Mouse (Mus musculus): ENCODE data around the gene Arrdc3. TPM values are rescaled to one million over a fixed set of nuclear protein-coding genes. Genes with fewer than 3 reads are reported as not detected.

Gene Arrdc3
- polyA plus RNA-seq, 1 experiment from 2014 or later: 56.5 TPM

DNA sequence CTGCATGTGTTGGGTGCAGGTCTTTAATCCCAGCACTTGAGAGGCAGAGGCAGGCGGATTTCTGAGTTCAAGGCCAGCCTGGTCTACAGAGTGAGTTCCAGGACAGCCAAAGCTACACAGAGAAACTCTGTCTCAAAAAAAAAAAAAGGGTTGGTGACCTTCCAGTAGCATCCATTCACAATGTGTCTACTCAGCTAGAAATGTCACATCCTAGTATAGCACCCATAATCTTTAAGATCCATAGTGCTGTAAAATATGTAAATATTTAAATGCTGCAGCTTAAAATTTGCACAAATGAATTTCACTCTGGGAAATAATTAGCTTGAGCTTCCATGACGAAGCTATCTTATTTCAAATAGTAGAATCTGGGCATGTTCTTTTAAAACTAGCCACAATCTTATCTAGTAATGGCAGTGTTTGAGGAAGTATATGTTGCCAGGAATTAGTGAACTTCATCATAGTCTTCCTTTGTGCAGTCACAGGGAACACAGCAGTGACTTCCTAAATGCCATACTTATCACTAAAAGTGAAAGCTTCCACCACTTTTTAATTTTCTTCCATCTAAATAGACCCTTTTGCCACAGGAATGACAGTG, 16.3 kb downstream of the Arrdc3 start:
- H3K4me3 ChIP-seq (ENCODE audit: low read depth, low read length): no peak overlapping the region
- no peak overlapping the region for H3K27ac ChIP-seq (ENCODE audit: low read length)
- ATAC-seq (ENCODE audit: insufficient number of reproducible peaks, insufficient read depth, low FRiP score, low read depth): no peak
- H3K9me3 ChIP-seq (ENCODE audit: control insufficient read depth, low read depth, low read length): no peaks in the 10 kb centered on the region
- no peak overlapping the region for H3K4me2 ChIP-seq (replicated peaks; ENCODE audit: low read depth, low read length)
- H3K27me3 ChIP-seq (ENCODE audit: control insufficient read depth, insufficient read depth, low read length): no peaks in the 10 kb centered on the region
- no peaks in the 10 kb centered on the region; the same call in 1 of the 2 replicates for H3K36me3 ChIP-seq (ENCODE audit: control insufficient read depth, insufficient read depth, low read length)
- 80% methylated on average over 2 of the region's 2 CpGs for WGBS
- no peaks in the 10 kb centered on the region for H3K4me1 ChIP-seq (ENCODE audit: control insufficient read depth, insufficient read depth, low read length)
- no peak overlapping the region for H3K9ac ChIP-seq (replicated peaks; ENCODE audit: low read depth, low read length)

DNA sequence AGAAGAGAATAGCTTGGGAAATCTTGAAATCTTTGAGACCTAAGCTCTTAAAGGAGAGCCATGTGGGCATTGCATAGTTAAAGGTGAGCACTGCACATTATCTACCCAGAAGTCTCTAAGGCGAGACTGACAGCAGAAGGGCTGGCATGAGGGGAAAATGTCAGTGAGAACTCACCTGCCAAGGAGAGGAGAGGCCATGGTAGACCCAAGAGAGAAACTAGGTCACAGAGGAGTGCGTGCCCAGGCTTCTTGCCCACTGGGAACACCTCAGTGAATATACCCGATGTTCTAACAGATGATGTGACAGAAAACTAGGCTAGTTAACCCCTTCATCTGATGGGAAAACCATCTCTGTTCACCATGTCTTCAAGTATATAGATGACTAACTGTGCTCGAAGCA, 18.2 kb downstream of the Arrdc3 start:
- Histone ChIP-seq H3K27me3 (ENCODE audit: control insufficient read depth, insufficient read depth, low read length) (no peaks in the 10 kb centered on the region), H3K4me2 (replicated peaks; ENCODE audit: low read depth, low read length) (no peak overlapping the region), H3K9me3 (ENCODE audit: control insufficient read depth, low read depth, low read length) (no peaks in the 10 kb centered on the region), H3K4me1 (ENCODE audit: control insufficient read depth, insufficient read depth, low read length) (no peaks in the 10 kb centered on the region), H3K9ac (replicated peaks; ENCODE audit: low read depth, low read length) (no peak overlapping the region), H3K4me3 (ENCODE audit: low read depth, low read length) (no peak overlapping the region), H3K27ac (ENCODE audit: low read length) (no peak overlapping the region), H3K36me3 (ENCODE audit: control insufficient read depth, insufficient read depth, low read length) (no peaks in the 10 kb centered on the region; the same call in 1 of the 2 replicates)
- 87% methylated on average over 4 of the region's 4 CpGs for WGBS
- no peak for ATAC-seq (ENCODE audit: insufficient number of reproducible peaks, insufficient read depth, low FRiP score, low read depth)

- H3K9ac ChIP-seq (replicated peaks; ENCODE audit: low read depth, low read length): no peak overlapping the region
- ATAC-seq (ENCODE audit: insufficient number of reproducible peaks, insufficient read depth, low FRiP score, low read depth): no peak
- H3K27me3 ChIP-seq (ENCODE audit: control insufficient read depth, insufficient read depth, low read length): no peaks in the 10 kb centered on the region
- no peak overlapping the region for H3K27ac ChIP-seq (ENCODE audit: low read length)
- no peak overlapping the region for H3K4me2 ChIP-seq (replicated peaks; ENCODE audit: low read depth, low read length)
- whole genome bisulfite sequencing: 94% methylated on average over 3 of the region's 3 CpGs
- no peaks in the 10 kb centered on the region; the same call in 1 of the 2 replicates for H3K36me3 ChIP-seq (ENCODE audit: control insufficient read depth, insufficient read depth, low read length)
- H3K4me3 ChIP-seq (ENCODE audit: low read depth, low read length): no peak overlapping the region
- H3K9me3 ChIP-seq (ENCODE audit: control insufficient read depth, low read depth, low read length): no peaks in the 10 kb centered on the region
- H3K4me1 ChIP-seq (ENCODE audit: control insufficient read depth, insufficient read depth, low read length): no peaks in the 10 kb centered on the region
Measured at GRCm38 (mm10) chr13:80902796-80903195, 19.6 kb downstream of the Arrdc3 start.

- H3K9ac ChIP-seq (replicated peaks; ENCODE audit: low read depth, low read length): no peak overlapping the region
- H3K27ac ChIP-seq (ENCODE audit: low read length): no peak overlapping the region
- H3K4me3 ChIP-seq (ENCODE audit: low read depth, low read length): no peak overlapping the region
- no peaks in the 10 kb centered on the region for H3K27me3 ChIP-seq (ENCODE audit: control insufficient read depth, insufficient read depth, low read length)
- H3K4me2 ChIP-seq (replicated peaks; ENCODE audit: low read depth, low read length): no peak overlapping the region
- no peaks in the 10 kb centered on the region for H3K9me3 ChIP-seq (ENCODE audit: control insufficient read depth, low read depth, low read length)
- no peak for ATAC-seq (ENCODE audit: insufficient number of reproducible peaks, insufficient read depth, low FRiP score, low read depth)
- H3K36me3 ChIP-seq (ENCODE audit: control insufficient read depth, insufficient read depth, low read length): no peaks in the 10 kb centered on the region
- H3K4me1 ChIP-seq (ENCODE audit: control insufficient read depth, insufficient read depth, low read length): no peaks in the 10 kb centered on the region
Measured at GRCm38 (mm10) chr13:80913361-80913760, 30.2 kb downstream of the Arrdc3 start.

DNA sequence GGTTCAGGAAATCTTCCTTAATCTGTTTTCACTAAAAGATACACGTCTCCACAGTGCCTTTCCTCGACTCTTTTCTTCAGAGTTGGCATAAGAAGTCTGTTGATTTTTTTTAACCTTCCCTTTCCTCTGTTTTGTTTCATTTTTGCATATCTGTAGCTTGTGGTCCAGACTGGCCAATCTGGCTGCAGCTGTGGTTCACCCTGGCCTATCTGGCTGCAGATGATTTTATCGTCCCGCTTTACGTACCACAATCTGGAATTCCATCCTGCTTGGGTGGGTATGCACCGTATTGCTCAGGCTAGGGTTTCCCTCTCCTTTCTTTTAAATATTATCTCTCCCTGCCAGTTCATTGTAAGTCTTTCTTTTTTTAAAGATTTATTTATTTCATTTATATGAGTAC, 37.8 kb downstream of the Arrdc3 start:
- WGBS: 79% methylated on average over 6 of the region's 6 CpGs
- Histone ChIP-seq H3K27ac (ENCODE audit: low read length) (no peak overlapping the region), H3K4me3 (ENCODE audit: low read depth, low read length) (no peak overlapping the region)

GRCm38 (mm10) chr13:80921593-80922327, 38.6 kb downstream of the Arrdc3 start:
- 60% methylated on average over 7 of the region's 7 CpGs for WGBS
- Histone ChIP-seq H3K27me3 (ENCODE audit: control insufficient read depth, insufficient read depth, low read length) (no peaks in the 10 kb centered on the region), H3K36me3 (ENCODE audit: control insufficient read depth, insufficient read depth, low read length) (no peaks in the 10 kb centered on the region), H3K27ac (ENCODE audit: low read length) (no peak overlapping the region), H3K4me1 (ENCODE audit: control insufficient read depth, insufficient read depth, low read length) (no peaks in the 10 kb centered on the region), H3K9me3 (ENCODE audit: control insufficient read depth, low read depth, low read length) (no peaks in the 10 kb centered on the region), H3K4me3 (ENCODE audit: low read depth, low read length) (no peak overlapping the region), H3K9ac (replicated peaks; ENCODE audit: low read depth, low read length) (no peak overlapping the region), H3K4me2 (replicated peaks; ENCODE audit: low read depth, low read length) (no peak overlapping the region)
- ATAC-seq (ENCODE audit: insufficient number of reproducible peaks, insufficient read depth, low FRiP score, low read depth): no peak

More for the DNA sequence above, 37.8 kb downstream of the Arrdc3 start:
- no peak overlapping the region for H3K9ac ChIP-seq (replicated peaks; ENCODE audit: low read depth, low read length)
- no peaks in the 10 kb centered on the region for H3K36me3 ChIP-seq (ENCODE audit: control insufficient read depth, insufficient read depth, low read length)
- no peaks in the 10 kb centered on the region for H3K27me3 ChIP-seq (ENCODE audit: control insufficient read depth, insufficient read depth, low read length)
- H3K9me3 ChIP-seq (ENCODE audit: control insufficient read depth, low read depth, low read length): no peaks in the 10 kb centered on the region
- H3K4me2 ChIP-seq (replicated peaks; ENCODE audit: low read depth, low read length): no peak overlapping the region
- no peaks in the 10 kb centered on the region for H3K4me1 ChIP-seq (ENCODE audit: control insufficient read depth, insufficient read depth, low read length)
- no peak for ATAC-seq (ENCODE audit: insufficient number of reproducible peaks, insufficient read depth, low FRiP score, low read depth)

DNA sequence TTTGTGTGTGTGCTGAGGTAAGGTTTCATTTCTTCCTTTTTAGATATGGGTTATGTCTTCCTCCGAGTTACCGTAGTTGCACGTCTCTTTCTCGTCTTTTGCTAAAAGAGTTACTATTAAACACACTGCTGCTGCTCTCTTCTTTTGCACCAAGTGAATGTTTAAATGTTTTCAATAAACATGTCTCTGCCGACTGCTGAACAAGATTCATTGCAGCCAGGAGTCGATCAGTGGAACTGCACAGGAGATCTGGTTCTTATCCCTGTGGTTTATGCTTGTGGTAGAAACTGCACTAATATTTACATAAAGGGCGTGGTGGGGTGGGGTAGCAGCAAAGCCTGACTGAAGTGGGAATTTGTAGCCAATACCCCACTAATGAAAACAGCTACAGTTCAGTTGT, 45.0 kb downstream of the Arrdc3 start:
- no peaks in the 10 kb centered on the region for H3K27me3 ChIP-seq (ENCODE audit: control insufficient read depth, insufficient read depth, low read length)
- H3K4me3 ChIP-seq (ENCODE audit: low read depth, low read length): no peak overlapping the region
- H3K27ac ChIP-seq (ENCODE audit: low read length): peak overlapping the region; percentile 52; the same call in 1 of the 2 replicates
- no peak overlapping the region for H3K9ac ChIP-seq (replicated peaks; ENCODE audit: low read depth, low read length)
- H3K4me1 ChIP-seq (ENCODE audit: control insufficient read depth, insufficient read depth, low read length): 0 out of 2 replicates have a peak, but pooled peaks cover 4% of the 10 kb centered on the region
- no peaks in the 10 kb centered on the region for H3K9me3 ChIP-seq (ENCODE audit: control insufficient read depth, low read depth, low read length)
- no peaks in the 10 kb centered on the region for H3K36me3 ChIP-seq (ENCODE audit: control insufficient read depth, insufficient read depth, low read length)
- WGBS: 19% methylated on average over 7 of the region's 7 CpGs
- ATAC-seq (ENCODE audit: insufficient number of reproducible peaks, insufficient read depth, low FRiP score, low read depth): peak; percentile 77; the same call in 1 of the 2 replicates
- peak overlapping the region; percentile 22; the same call in 1 of the 2 replicates for H3K4me2 ChIP-seq (replicated peaks; ENCODE audit: low read depth, low read length)

- no peaks in the 10 kb centered on the region for H3K27me3 ChIP-seq (ENCODE audit: control insufficient read depth, insufficient read depth, low read length)
- 0 out of 2 replicates have a peak, but pooled peaks cover 4% of the 10 kb centered on the region for H3K4me1 ChIP-seq (ENCODE audit: control insufficient read depth, insufficient read depth, low read length)
- H3K36me3 ChIP-seq (ENCODE audit: control insufficient read depth, insufficient read depth, low read length): no peaks in the 10 kb centered on the region
- H3K27ac ChIP-seq (ENCODE audit: low read length): no peak overlapping the region
- no peaks in the 10 kb centered on the region for H3K9me3 ChIP-seq (ENCODE audit: control insufficient read depth, low read depth, low read length)
- H3K9ac ChIP-seq (replicated peaks; ENCODE audit: low read depth, low read length): no peak overlapping the region
- 49% methylated on average over 4 of the region's 4 CpGs for WGBS
- H3K4me2 ChIP-seq (replicated peaks; ENCODE audit: low read depth, low read length): no peak overlapping the region
- ATAC-seq (ENCODE audit: insufficient number of reproducible peaks, insufficient read depth, low FRiP score, low read depth): no peak
- H3K4me3 ChIP-seq (ENCODE audit: low read depth, low read length): no peak overlapping the region
Measured at GRCm38 (mm10) chr13:80930030-80930429, 46.8 kb downstream of the Arrdc3 start.

Data from stomach, embryonic 14.5 days (tissue).